Mouse (Mus musculus) adrenal gland, adult 8-10 months (tissue): ENCODE measurements around the gene Atoh8. TPM values are rescaled to one million over a fixed set of nuclear protein-coding genes. Genes with fewer than 3 reads are reported as not detected.
A peak's percentile ranks its signal among the peaks of the same experiment; 100 is the strongest.

Source experiments
- DNase-seq: peaks from one replicate; pipeline ENCODE4 v3.0.0; 2022
- total RNA-seq, 4 experiments: library from RNA; stranded (reverse); gene quantifications; 2 replicates each; pipeline ENCODE4 v1.2.4; 2022

The Atoh8 gene
- total RNA-seq: 1 to 10 TPM; 1.8 to 3.9 (median 2.2) TPM

DNA sequence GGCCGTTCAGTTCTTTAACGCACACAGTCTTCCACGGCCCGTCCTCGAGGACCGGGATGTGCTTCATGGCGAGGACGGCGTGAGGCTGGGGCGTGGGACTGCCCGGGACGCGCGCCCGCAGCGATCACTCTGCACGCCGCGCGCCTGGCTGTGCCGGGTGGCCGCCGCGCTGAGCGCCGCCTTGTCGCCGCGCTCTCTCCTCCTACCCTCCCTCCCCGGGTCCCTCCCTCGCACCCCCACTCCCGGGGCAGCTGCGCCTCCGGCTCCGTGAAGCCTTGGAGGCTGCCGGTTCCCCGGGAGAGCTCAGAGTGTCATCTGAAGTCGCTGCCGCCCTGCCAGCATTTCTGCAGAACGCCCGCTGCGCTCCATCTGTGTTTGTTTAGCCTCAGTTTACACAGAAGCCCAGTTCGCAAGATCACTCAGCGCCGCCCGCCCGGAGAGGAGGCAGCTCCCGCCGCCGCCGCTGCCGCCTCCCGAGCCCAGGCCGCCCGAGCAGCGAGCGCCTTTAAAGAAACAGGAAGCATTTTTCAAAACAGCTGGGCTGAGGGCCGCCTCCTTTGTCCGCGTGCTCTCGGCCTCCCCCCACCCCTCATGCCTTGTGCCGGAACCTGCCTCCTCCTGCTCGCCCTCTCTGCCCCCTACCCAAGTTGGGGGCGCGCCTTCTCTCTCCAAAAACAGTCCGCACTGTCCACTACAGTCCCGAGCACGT lies at the start of gene Atoh8:
TSS of gene Atoh8 (minus strand) at position 480 of the 709 bp plus-strand sequence.
- no peak for DNase-seq

GRCm38 (mm10) chr6:72283914-72284313 lies 48.5 kb upstream of the Atoh8 start:
- DNase-seq: no peak

- DNase-seq: no peak
These were observed 45.1 kb upstream of the Atoh8 start for GRCm38 (mm10) chr6:72280410-72280998.

GRCm38 (mm10) chr6:72279505-72279904 lies 44.1 kb upstream of the Atoh8 start:
- no peak for DNase-seq

DNA sequence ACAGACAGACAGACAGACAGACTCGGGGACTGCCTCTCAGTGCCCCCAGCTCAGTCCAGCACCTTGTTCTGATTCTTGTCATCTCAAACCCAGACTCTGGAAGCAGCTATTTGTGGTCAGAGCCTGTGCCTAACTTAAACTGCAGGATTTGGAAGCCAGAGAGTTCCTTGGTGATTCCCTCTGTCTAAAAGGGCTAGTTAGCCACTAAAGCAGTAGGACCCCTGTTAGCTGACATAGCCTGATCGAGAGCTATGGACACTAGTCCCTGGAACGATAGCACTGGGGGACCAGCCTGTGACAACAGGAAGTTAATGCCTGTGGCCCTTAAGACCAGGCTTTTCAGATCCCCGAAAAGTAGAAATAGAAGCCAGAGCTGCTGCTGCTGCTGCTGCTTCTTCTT lies 43.5 kb upstream of the Atoh8 start:
- DNase-seq: no peak

DNA sequence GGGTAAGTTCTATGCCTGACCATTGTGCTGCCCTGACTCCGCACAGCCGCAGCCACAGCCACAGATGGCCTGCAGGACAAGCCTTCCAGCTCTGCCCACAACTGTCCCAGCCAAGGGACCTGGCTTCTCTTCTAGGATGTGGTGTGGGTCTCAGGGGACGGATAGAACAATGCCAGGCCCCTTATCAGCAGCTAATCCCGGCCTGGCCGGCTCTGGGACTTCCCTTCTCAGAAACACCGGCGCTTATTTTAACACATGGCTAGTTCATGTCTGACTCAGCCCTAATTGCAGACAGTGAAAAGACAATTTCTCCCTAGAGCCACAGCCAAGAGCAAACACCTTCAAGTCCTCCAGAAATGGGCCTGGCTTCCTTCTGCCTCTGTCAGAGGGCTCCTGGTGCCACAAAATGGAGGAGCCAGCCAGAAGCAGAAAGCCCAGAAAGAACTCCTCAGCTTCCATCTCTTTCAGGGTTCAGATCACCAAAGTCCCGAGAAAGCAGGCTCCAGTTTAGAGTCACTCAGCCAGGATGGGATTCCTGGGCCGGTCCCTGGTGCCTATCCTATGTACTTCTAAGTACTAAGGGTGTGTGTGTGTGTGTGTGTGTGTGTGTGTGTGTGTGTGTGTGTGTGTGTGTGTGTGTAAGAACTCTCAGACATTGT lies 42.3 kb upstream of the Atoh8 start:
- no peak for DNase-seq

DNA sequence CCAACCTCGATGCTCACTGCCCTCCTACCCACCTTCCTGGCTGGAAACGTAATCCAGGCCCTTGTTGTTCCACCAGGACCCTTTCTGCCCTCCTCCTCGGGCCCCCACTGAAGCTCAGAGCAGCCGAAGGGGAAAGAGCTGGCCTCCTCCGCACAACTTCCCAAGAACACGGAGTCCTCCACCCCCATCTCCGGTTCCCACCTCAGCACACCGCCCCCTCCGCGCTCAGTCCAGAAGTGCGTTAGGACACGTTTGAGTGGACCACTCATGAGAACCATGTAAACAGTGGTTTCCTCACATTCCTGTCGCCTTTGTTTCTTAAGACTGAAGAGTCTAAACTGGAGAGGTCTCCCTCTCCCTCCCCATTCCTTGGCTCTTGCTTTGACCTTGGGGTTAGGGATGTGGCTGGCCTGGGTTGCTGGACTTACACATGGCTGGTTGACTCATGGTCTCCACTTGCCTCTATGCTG lies 41.6 kb upstream of the Atoh8 start:
- no peak for DNase-seq

GRCm38 (mm10) chr6:72276141-72276540 lies 40.8 kb upstream of the Atoh8 start:
- DNase-seq: no peak

- no peak for DNase-seq
These were observed 40.1 kb upstream of the Atoh8 start for GRCm38 (mm10) chr6:72275527-72275926.

GRCm38 (mm10) chr6:72273153-72273552 lies 37.8 kb upstream of the Atoh8 start:
- DNase-seq: no peak

- no peak for DNase-seq
These were observed 36.9 kb upstream of the Atoh8 start for GRCm38 (mm10) chr6:72272161-72272696.

DNA sequence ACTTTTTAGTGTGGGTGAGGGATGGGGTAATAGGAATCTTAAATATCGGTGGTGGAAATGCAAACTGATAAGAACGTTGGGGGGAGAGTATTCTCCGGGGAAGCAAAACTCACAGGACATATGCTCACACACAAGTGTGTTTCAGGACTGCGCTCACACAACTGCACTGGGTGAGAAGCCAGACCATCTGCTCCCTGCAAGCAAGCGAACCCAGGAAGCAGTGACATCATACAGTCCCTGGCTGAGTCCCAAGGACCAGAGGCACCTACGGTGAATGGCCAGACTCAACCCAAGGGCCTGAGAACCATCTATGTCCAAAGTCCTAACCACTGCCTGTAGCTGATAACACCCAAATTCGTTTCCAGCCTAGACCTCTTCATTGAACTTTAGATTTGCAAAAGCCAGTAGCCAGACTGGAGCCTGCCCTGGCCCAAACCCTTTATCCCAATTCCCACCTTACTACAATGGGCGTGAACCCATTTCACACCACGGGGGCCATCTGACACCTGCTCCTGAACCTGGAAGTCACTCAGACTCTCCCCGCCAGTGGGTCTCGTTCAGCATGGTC lies 35.7 kb upstream of the Atoh8 start:
- no peak for DNase-seq

- no peak for DNase-seq
These were observed 34.9 kb upstream of the Atoh8 start for GRCm38 (mm10) chr6:72270258-72270657.

GRCm38 (mm10) chr6:72268149-72268847 lies 32.9 kb upstream of the Atoh8 start:
- DNase-seq: no peak

GRCm38 (mm10) chr6:72265664-72266063 lies 30.3 kb upstream of the Atoh8 start:
- DNase-seq: no peak

DNA sequence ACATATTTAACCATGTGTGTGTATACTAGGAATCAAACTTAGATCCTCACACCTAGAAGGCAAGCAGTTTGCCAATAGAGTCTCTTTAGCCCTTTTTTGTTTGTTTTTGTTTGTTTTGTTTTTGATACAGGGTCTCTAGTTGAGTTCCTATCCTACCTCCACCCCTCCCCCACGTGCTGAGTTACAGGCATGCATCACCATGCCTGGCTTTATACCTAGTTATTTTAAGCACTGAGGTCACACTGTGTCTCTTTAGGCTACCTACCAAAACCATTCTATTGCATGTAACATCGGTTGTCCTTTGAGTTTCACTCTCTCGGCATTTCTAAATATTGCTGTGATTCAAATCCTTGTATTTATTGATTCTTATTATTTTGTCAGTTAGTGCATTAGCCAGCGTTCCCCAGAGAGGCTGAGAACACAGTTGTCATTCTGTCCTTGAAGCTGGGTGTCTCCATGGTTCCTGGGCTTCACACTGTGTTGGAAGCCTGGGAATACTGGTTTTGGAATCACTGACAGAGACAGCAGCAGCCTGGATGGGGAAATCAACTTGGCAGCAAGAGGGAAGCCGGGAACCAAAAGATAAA lies 28.4 kb upstream of the Atoh8 start:
- no peak for DNase-seq

DNA sequence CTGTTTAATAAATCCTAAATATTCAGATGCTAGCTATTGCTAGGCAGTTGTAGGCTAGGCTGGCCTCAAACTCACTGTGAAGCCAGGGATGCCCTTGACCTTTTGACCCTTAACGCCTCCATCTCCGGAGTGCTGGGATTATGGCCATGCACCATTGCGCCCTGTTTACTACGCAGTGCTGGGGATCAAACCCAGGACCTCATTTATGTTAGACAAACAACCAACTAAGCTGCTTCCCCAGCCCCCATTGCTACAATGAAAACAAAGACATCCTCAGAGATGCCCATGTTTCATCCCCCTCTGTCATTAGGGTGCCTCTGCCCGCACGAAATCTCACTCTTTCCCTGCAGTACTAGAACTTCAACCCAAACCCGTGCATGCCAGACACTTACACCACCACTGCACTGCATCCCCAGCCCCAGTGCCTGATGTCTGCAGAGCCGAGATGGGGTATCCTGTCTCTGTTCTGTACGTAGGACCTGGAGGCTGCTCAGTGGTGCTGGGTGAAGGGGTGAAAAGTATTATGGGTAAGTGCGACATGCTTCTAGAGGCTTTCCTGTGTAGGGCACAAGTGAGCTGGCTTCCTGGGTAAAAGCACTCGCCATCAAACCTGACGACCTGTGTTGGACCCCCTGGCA lies 26.4 kb upstream of the Atoh8 start:
- no peak for DNase-seq

- DNase-seq: peak; percentile 71
These were observed 25.8 kb upstream of the Atoh8 start for GRCm38 (mm10) chr6:72260981-72261682.

- no peak for DNase-seq
These were observed 24.1 kb upstream of the Atoh8 start for GRCm38 (mm10) chr6:72259474-72259873.

GRCm38 (mm10) chr6:72255294-72255693 lies 19.9 kb upstream of the Atoh8 start:
- no peak for DNase-seq

GRCm38 (mm10) chr6:72254588-72255075 lies 19.3 kb upstream of the Atoh8 start:
- DNase-seq: no peak
